Mouse (Mus musculus): ENCODE data around the gene Fcgr4.

Fcgr4 gene

DNA sequence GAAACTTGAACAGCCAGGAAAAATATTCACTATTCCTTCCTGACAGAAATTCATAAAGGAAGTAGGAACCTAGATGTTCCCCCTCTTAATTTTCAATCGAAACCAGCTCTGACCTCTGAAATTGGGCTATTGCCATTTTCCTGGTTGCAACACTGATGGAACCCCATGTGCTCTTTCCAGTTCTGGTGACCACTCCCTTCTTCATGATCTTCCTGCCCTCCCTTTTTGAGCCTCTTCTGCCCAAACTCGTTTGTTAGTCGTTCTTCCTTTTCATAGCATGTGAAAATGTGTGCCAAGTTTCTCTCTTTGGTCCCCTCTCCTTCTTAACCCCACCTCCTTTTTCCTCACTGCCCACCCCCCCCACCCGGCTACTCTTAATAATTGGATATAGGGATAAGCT is 7.0 kb upstream of the Fcgr4 start:
- no peak for DNase-seq

DNA sequence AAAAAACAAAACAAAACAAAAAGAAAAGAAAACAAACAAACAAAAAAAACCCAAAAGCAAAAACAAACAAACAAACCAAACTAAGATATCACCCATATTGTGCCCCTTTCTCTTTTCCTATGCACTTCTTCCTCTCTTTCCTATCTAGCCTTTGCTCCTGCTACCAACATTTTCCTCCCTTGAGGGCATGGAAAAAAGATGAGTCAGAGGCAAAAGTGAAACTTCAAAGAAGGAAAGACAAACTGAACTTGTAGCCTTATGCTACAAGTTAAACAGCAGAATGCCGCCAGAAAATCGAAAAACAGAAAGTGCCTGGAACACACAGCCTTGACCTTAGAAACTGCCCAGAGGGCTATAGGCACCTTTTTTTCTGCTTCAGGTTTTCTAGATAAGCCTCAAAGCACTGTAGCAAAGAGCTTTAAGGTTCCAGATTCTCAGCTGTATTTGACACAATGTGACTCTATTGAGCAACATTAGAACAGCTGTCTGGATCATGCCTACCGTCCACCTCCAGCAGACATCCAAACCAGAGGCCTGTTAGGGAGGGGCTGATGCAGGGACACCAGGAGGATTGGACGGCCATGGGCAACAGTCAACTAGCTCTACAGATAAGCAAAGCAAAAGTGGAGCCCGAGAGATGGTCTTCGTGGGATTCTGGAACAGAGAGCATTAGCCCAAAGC is 1.9 kb upstream of the Fcgr4 start:
- no peak for DNase-seq

DNA sequence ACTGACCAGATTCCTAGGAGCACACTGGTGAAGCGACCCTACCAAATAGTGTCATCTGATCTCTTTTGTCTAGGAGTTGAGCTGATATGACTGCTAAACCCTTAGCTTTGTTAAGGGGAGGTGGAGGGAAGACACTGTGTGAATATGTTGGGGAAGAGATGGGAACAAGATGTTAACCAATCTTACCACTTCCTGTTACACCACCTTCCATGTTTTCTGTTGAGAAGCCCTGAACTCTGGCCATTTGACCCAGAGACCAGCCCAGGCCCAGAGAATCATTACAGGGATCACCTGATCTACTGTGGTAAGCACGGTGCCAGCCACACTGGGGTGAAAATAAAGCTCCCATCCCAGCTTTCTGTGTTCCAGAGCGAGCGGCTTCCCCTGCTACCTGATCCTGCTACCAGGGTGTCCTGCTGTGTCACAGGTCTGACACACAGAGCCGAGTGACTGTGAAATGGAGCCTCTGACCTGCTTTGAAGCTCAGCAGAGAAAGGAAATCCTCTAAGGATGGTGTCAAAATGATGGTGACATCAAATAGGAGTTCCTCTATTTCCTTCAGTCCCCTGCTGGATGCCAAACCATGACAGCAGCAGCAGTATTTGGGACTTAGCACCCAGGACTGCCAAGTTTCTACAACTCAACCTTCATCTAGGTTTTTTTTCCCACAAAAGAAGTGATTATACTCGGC is 1.1 kb upstream of the Fcgr4 start:
- DNase-seq, result peak; percentile 38

DNA sequence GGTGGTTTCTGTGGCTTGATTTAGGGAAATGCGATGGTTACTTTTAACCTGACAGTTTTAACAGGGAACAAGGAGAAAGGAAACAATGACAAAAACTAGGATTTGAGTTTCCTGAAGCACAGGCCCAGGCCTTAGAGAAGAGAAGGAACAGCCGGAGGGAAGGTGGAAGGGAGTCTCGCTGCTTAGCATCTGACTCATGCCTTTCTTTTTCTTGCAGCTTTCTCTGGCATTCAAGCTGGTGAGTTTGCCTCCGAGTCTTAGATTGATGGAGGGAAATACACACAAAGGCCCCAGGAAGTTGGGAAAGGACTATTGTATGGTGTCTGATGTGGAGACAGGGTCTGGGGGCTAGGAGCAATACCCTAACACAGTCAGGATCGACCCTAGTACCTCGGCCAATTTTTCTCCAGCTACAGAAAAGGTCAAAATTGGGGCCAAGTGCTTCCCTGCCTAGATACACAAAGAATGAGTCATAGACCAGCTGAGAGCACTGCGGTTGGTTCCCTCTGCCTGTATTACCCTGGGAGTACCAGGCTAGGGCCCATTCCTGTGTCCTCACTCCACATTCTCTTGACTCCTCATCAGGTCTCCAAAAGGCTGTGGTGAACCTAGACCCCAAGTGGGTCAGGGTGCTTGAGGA is 711 bp downstream of the Fcgr4 start:
- DNase-seq, result peak; percentile 48

DNA sequence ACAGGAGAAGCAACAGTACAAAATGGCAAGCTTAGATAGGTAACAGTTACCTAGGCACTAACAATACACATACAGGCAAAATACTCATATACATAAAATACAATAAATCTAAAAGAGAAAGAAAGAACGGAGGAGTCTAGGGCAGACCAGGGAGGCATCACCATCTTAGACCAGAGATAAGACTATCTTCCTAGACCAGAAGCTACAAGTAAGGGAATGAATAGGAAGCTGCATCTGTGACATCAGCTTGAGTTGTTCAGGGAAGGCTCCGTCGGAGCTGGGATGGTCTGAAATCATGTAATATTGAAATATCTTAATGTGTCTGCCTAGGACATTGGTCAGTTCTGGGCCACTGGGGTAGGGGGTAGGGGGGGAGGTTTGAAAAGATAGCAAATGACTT is 13.0 kb downstream of the Fcgr4 start:
- no peak for DNase-seq

DNA sequence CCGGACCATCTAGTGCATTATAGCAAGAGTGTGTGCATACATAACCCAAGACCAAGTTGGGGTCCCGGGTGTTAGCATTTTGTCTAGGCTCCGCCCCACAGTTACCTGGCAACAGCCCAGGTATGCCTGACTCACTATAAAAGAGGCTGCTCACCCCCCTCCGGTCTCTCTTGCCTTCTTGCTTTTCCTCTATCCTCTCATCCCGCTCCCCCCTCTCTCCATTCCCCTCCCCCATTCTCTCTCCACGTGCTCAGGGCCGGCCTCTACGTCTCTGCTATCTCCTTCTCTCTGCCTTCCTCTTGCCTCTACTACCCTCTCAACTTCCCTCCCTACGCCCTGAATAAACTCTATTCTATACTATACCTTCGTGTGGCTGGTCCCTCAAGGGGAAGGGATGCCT is 14.0 kb downstream of the Fcgr4 start:
- DNase-seq, result no peak

DNA sequence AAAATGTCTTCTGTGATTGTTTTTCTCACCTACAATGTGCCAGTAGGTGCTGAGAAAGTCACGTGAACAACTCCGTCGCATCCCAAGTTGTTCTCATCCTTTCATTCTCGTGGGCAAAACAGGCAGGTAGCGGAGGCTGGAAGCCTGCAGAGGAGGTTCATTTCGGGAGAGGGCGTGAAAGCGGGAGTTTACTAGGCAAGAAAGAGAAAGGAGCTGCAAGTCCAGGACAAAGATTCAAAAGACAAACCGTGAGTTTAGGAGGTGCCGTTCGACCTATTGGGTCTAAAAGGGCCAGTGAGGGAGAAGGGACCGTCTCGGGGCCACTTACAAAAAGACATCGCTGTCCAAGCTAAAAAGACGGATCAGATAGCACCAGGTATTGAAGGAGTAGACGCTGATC is 14.5 kb downstream of the Fcgr4 start:
- DNase-seq, result no peak

DNA sequence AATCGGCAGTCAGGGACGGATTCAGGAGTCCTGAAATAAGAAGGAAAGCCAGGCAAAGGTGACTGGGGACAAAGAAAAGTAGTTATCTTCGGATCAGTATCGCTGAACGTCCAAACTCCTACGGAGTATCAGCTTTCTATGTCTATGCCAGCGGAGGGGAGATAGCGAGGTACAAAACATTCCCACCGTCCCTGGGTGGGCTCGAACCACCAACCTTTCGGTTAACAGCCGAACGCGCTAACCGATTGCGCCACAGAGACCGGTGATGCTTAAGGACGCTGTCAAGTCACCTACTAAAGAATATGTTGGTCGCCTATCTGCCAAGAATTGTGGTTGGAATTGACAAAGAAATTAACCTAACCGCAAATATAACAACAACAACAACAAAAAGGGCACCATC is 15.0 kb downstream of the Fcgr4 start:
- DNase-seq, result peak; percentile 90

DNA sequence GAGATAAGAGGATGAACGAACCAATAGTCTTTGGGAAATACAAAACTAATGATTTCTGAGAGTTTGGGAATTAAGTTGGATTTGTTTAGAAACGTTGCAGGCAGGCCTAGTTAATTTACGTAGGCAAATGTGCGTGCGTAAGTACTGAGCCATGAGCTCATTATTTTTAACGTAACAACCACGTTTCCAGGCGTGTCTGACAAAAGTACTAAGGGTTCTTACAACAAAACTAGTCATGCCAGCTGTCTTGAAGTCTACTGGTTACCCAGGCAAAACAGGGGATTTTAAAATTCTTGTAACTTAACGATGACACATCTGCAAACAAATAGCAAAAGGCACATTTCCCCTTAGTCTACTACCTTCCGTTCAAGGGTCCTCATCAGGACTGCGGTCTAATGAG is 15.5 kb downstream of the Fcgr4 start:
- no peak for DNase-seq

DNA sequence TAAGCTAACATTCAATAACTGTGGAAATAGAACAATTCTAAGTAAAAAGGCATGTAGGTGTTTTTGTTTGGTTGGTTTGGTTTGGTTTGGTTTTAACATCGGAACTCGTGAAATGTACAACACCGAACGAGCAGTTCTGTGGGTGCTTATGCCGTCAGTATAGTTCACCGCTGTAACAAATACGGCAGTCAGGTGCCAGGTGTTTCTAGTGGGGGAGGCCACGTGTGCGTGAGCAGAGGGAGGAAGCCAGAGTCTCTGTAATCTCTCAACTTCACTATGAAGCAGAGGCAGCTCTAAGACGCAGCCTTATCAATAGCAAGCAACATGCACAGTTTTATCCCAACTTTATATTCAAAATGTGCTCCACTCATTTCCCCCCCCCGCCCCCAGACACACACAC is 16.9 kb downstream of the Fcgr4 start:
- no peak for DNase-seq

DNA sequence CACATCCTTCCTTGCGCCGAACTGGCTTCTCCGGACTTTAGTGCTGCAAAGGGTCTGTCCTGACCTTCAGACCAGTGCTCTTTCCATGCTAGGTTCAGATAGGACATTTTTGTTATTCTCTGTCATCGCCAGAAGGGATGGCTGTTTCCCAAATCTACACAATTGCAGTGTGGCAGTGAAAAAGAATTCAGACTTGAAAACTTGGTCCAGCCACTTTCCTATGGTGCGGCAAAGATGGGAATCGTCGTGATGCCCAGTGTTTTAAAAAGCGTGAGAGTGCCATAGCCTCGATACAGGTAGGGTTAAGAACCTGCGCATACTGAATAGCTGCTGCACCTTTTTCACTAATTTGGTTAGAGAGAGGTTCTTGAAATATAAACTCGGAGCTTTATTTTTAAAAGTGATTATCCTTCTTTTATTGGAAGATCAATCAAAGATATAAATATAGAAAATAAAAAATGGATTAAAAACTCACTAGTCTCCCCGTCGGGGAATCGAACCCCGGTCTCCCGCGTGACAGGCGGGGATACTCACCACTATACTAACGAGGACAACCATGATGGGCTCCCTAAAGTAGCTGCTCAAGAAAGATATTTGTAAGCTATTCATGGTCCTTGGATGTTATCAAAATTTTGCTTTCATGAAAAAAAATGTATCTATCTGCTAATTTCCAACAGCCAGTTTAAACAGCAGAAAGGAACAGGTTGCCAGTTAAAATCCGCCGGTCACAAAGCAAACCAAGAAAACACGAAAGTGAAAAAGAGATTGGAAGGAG is 18.0 kb downstream of the Fcgr4 start:
- DNase-seq, result peak; percentile 84

DNA sequence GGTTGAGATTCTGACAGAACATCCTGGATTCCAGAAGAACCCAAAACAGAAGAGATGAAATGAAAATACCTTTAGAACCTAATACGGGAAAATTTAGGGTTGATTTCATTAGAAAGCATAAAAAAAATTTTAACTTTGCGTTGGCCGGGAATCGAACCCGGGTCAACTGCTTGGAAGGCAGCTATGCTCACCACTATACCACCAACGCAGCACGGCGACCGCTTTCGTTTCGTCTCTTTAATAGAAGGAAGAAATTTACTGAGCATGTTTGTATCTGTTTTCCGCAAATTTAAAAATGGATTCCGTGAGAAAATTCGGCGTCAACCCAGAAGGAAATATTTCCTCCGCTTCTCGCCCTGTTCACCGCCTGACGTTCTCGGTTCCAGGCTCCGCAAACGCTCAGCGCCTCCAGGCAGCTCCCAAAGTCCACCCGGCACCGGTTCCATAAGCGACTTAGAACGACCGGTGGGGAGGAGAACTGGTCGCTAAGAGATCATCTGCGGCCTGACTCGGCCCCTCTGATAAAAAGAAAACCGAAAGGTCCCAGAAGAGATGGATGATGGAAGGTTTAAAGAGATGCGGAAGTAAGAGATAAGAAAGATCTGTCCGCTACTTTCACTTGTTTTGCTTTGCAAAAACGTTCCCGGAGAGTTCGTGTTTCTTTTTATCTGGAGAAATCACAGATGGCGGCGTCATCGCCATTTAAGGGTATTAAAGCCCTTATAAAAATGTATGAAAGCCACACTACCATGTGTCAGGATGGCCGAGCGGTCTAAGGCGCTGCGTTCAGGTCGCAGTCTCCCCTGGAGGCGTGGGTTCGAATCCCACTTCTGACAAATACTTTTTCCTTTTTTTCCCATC is 19.4 kb downstream of the Fcgr4 start:
- DNase-seq, result peak; percentile 93

DNA sequence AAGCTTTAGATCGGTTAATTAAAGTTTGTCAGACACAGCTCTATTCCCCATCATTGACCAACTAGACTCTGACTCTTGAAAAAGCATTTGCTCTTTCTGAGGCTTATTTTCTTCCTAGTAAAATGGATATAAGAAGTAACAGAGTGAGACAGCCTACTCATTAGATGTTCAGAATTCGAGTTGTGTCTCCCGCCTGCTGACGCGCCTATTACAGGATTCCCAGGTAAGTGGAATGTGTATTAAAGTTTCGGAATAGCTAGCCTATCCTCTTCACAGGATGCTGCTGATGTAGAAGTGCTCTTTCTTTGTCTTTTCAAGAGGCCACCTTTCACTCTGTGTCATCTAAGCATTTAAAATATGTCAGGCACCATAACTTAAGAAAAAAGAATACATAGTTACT is 20.4 kb downstream of the Fcgr4 start:
- DNase-seq, result no peak

DNA sequence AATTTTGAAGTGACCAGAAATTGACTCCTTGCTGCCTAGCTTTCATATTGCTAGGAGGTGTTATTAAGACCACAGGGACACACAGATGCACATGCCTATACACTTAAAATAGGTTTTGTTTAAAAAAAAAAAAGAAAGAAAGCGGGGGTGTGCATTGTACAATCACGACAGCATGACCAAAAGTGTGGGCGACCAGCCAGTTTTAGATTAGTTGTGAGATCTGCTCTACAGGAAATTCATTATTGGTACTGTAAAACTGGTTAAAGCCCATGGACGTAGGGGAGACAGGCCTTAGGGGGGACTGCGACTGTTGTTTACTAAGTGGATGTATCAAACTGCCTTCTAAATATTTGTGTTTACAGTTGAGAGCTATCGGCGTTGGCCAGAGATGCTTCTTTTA is 21.2 kb downstream of the Fcgr4 start:
- DNase-seq, result no peak

DNA sequence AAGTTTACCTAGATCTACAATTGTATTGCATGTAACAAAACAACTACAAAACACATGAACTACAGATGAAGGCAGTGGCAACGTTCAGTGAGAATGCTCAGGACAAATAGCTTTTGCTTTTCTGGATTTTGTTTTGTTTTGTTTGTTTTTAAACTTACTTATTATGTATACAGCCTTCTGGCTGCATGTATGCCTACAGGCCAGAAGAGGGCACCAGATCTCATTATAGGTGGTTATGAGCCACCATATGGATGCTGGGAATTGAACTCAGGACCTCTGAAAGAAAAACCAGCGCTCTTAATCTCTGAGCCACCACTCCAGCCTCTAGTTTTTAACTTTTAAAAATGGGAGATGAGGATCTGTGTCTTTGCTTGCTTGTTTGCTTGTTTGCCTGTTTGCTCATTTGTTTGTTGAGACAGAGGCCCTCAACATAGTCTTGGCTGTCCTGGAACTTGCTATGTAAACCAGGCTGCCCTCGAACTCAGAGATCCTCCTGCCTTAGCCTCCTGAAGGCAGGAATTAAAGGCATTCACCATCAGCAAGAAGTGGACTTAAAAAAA is 25.0 kb downstream of the Fcgr4 start:
- no peak for DNase-seq

DNA sequence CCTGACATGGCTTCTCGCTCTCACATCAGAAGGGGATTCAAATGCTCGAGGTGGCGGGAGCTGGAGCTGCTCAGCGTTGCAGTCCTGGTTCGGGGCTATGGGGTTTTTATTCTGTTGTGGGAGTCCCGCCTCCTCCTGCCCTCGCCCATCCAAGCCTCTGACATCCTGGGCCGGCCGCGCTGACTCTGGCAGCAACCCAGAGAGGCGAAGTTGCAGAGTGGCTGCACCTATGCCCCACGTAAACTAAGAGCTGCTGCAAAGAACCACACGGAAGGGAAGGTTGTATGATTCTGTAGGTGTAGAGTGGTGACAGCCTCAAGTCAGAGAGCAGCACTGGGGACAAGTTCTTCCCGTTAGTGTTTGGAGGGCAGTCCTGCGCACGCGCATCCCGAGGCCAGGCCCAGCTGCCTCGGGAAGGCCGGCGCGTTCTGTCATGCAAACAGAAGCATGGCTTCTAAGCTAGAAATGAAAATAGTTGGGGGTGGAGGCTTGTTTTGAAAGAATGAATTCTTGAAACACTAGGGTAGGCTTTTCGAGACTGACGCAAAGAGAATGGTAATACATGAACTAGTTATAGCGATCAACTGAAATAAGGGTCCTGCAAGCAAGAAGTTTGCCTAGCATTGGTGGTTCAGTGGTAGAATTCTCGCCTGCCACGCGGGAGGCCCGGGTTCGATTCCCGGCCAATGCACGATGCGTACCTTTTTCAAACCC is 25.8 kb downstream of the Fcgr4 start:
- peak; percentile 91 for DNase-seq

DNA sequence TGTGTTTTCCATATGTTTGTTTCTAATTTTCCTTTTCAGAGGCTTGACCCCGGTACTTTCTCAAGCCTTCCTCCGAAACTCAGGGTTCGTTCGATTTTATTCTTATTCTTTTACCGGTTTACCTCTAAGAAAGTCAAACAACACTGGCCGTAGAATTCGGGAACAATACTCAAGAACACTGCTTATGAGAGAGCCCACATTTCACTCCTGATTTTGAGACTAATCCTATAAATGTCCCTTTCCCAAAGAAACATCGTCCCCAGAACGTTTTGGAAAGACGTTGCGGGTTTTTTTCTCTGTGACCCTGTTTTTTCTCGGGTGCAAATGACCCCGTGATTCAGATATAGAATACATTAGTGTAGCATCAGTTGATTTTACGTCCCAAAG is 26.4 kb downstream of the Fcgr4 start:
- no peak for DNase-seq

DNA sequence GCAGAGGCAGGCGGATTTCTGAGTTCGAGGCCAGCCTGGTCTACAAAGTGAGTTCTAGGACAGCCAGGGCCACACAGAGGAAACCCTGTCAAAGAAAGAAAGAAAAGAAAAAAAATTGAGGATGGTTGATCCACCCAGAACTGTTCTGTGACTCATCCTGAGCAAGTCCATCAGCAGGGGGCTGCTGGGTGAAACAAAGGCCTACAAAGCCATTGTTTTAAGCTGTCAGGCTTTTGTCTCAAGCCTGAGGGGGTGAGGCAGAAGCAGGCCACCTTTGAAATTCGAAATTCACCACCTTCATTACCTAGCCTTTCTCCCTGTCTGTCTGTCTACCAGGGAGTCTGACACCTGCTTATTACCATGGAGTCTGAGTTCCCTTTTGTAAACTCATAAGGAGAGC is 27.8 kb downstream of the Fcgr4 start:
- no peak for DNase-seq

DNA sequence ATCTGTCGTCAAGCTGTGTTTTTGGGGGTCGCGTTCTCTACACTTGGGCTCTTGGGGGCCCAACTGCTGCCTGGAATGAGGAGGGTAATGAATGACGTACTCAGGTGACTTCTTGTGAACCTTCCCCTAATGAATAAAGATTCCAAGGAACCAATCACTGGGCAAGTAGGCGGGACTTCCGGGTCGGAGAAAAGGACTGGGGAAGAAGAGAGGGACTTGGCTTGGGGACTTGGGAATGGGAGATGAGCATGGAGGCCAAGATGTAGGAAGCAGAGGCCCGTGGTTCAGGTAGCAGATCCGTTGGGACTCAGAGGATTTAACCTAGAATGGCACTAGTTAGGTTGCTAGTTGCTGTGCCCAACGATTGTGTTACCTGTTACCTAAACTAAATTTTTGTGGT is 30.5 kb downstream of the Fcgr4 start:
- DNase-seq, result no peak

DNA sequence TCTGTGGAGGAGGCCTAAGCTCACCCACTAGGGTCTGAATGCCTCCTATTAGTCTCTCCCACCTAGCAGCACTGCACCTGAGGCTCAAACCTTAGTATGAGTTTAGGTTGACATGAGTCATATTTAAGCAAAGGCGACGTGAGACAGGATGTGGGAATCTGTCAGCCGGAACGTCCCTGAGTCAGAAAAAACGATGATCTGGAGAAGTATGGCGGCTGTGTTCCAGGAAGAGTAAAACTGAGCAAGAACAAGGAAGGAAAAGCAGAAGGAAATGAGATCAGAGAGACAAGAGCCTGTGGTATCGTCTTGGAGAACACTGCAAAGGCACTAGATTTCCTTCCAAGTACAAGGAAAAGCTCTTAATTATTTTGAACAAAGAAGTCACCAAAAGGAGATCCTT is 32.1 kb downstream of the Fcgr4 start:
- no peak for DNase-seq

DNA sequence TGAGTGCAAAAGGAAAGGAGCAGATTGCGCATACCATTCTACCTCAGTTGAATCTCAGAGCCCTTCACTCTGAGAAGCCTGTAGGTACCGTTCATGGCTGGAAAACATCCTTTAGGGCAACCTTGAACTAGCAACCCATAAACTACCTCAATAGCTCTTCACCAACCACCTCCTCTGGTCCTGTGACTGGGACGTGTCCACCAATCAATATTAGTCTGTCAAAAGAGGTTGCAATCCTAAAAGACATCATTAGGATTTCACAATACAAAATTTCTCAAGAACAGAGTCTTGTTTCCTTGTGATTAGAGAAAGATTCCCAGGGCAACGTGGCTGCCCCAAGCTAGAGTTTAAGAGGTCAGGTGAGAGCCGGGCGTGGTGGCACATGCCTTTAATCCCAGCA is 34.6 kb downstream of the Fcgr4 start:
- DNase-seq, result no peak

DNA sequence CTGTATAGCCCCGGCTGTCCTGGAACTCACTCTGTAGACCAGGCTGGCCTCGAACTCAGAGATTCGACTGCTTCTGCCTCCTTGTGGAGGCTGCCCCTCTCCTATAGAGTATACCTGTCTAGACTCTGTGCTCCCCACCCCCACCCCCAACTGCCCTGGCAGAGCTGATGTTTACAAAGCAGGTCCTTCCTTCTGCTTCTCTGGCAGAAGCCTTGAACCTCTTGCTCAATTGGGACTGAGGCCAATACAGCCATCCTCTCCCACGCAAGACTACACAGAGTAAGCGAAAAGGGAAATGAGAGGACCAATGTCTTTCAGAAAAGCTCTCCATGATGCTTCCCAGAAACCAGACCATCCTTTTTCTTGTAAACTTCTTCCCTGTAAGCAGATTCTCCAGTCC is 38.5 kb downstream of the Fcgr4 start:
- DNase-seq, result peak; percentile 63

Measured in lung, postnatal 36 days (tissue).